Mouse (Mus musculus) NIH3T3 (cell line): ENCODE results near the gene Dnajc16.
"Not testable (repeated sequence)": the region's sequence is repeated elsewhere in the genome, so short reads cannot be mapped to it uniquely, and the experiment has no call there.

Source experiments
- DNase-seq: peaks from one replicate; pipeline ENCODE4 v3.0.0-alpha.2; 2012; ENCODE audit warnings: low read depth

The Dnajc16 gene

GRCm38 (mm10) chr4:141796356-141796755 is 5.6 kb upstream of the Dnajc16 start:
- no peak for DNase-seq

GRCm38 (mm10) chr4:141794152-141794535 is 3.4 kb upstream of the Dnajc16 start:
- DNase-seq: no peak

- DNase-seq: peak; percentile 97
Measured at GRCm38 (mm10) chr4:141793282-141794151, 2.8 kb upstream of the Dnajc16 start, which contains the start of gene Casp9. Gene Casp9, plus strand, starts transcription at chr4:141793612.

- DNase-seq: no peak
Measured at GRCm38 (mm10) chr4:141792554-141793281, 2.0 kb upstream of the Dnajc16 start.

GRCm38 (mm10) chr4:141791951-141792350 is 1.2 kb upstream of the Dnajc16 start:
- no peak for DNase-seq

- no peak for DNase-seq
Measured at GRCm38 (mm10) chr4:141791486-141791885, 755 bp upstream of the Dnajc16 start.

GRCm38 (mm10) chr4:141789564-141790218 is 1.0 kb downstream of the Dnajc16 start:
- DNase-seq: no peak

- no peak for DNase-seq
Measured at GRCm38 (mm10) chr4:141787462-141787861, 3.3 kb downstream of the Dnajc16 start.

GRCm38 (mm10) chr4:141787046-141787445 is 3.7 kb downstream of the Dnajc16 start:
- peak; percentile 68 for DNase-seq

- DNase-seq: no peak
Measured at GRCm38 (mm10) chr4:141786141-141786540, 4.6 kb downstream of the Dnajc16 start.

- DNase-seq: no peak
Measured at GRCm38 (mm10) chr4:141784835-141785234, 5.9 kb downstream of the Dnajc16 start.

- DNase-seq: no peak
Measured at GRCm38 (mm10) chr4:141781201-141781985, 9.3 kb downstream of the Dnajc16 start.

- no peak for DNase-seq
Measured at GRCm38 (mm10) chr4:141779828-141780227, 10.9 kb downstream of the Dnajc16 start.

GRCm38 (mm10) chr4:141773019-141773418 is 17.7 kb downstream of the Dnajc16 start:
- not testable (repeated sequence) for DNase-seq

GRCm38 (mm10) chr4:141771823-141772222 is 18.9 kb downstream of the Dnajc16 start:
- DNase-seq: no peak

- no peak for DNase-seq
Measured at GRCm38 (mm10) chr4:141769501-141770160, 21.1 kb downstream of the Dnajc16 start.

GRCm38 (mm10) chr4:141767353-141768036 is 23.2 kb downstream of the Dnajc16 start:
- peak; percentile 60 for DNase-seq

GRCm38 (mm10) chr4:141766668-141767352 is 23.9 kb downstream of the Dnajc16 start:
- no peak for DNase-seq

GRCm38 (mm10) chr4:141766316-141766667 is 24.4 kb downstream of the Dnajc16 start:
- DNase-seq: no peak

- no peak for DNase-seq
Measured at GRCm38 (mm10) chr4:141765008-141765407, 25.7 kb downstream of the Dnajc16 start.
